Mouse (Mus musculus): Measurements from ENCODE around the gene Ehbp1.

Gene Ehbp1

DNA sequence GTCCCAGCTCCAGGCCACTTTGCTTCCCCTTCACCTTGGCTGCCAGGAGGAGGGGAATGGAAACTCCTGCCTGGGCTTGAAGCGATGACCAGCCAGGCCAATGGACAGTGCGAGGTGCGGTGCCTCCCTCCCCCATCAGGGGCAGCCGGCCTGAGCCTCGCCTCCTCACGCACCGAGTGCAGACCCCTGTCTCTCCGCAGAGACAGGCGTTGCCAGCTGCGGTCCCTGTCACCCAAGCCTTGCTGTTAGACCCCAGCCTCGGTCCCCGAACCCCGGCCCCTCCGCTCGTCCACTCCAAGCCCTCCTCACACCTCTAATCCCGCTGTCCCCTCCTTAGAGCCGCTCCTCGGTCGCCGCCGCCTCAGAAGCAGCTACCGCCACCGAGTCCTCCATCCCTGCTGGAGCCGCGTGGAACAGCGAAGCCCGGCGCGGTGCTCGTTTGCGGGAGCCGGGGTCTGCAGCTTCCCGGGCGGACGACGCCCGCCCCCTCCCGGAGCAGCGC, 55.7 kb downstream of the Ehbp1 start:
- no peak for DNase-seq (ENCODE audit: low read depth, low spot score)

DNA sequence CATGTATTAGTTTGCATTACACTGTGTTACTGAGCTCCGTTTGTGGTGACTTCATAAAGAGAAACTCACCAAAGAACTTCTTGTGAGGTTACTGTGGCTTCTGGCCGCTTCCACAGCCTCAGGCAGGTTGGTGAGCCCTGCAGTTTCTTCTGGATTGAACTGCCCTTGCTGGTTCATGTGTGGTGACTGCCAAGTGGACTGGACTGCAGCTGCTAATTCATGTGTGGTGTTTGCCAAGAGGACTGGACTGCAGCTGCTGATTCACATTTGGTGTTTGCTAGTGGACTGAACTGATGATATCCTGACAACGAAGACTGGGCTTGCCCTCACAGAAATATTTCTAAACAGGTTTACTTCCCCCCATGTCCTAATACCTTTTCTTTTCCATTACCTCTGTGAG, 65.4 kb downstream of the Ehbp1 start:
- DNase-seq (ENCODE audit: low read depth, low spot score) = no peak

DNA sequence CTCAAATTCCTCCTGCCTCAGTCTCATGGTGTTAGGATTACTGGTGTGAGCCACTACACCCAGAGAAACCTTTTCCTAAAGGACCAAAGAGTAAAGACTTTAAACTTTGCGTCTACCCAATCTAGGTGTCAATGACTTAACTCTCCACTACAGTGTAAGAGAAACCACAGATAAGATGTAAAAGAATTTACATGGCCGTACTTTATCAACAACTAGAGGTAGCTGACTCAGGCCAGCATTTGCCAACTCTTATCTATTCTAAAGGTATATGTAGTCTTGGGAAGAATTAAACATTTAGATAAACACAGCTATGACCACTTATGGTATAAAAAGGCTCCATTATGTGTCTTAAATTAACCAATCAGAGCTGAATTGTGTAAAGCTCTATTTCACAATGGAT, 67.9 kb downstream of the Ehbp1 start:
- no peak for DNase-seq (ENCODE audit: low read depth, low spot score)

DNA sequence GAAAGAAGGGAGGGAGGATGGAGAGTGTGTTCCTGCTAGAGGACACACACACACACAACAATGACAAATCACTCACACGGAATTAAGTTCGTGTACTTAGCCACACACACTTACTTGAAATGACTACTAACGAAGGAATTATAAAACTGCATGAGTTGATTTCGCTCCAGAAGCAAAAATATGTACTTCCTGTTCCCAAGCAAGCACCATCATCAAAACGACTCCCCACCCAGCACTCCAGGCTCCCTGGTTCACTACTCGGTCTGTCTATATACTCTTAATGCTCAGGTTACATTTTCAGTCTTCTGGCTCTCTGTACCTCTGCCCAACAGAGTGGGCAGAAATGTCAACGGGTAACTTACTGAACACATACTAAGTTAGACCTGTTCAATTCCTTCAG, 68.7 kb downstream of the Ehbp1 start:
- no peak for DNase-seq (ENCODE audit: low read depth, low spot score)

DNA sequence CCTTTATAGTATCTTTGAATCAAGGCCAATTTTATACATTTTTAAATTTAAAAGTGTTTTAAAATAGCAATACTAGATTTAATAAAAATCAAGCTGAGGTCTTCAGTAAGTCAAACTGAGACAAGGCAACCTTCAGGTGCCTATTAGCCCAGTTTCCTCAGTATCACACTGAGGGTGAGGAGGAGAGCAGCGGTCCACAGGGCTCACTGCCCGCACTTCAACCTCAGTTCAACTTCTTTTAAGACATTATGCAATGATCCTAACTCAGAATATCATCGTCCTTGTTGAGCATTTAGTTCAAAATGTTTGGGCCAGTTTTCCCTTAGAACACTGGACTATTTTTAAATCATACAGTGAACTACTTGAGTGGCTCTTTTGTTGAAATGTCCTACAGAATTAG, 70.2 kb downstream of the Ehbp1 start:
- DNase-seq (ENCODE audit: low read depth, low spot score) = no peak

DNA sequence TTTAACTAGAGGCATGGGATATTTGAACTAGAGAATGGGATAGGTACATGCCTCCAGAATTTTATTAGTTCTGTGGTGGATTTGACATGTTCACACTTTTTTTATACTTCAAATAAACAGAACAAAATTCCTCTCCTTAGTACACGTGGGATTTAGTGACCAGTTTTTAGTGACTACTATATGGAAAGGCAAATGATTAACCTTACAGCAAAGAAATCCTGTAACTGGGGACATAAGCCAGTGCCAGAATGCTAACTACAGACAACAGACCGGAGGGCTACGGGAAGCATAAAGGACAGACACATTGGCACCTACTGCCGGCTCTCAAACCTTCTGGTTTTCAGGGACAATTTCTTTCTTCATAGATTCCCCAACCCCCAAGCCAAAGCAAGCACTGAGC, 72.4 kb downstream of the Ehbp1 start:
- no peak for DNase-seq (ENCODE audit: low read depth, low spot score)

DNA sequence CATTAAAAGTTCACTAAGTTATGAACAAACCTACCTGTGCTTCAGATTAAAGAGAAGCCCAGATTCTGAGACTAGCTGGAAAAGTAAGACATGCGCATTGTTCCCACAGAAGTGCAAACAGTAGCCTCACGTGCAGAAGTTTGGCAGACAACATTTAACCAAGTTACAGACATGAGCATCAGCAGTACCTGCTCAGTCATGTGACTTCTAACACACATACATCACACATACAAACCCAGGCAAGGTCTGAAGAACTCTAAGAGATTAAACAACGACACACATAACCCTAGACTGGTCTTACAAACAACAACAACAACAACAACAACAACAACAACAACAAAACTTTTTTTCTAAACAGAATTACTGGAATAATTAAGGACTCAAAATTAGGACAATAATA, 72.9 kb downstream of the Ehbp1 start:
- no peak for DNase-seq (ENCODE audit: low read depth, low spot score)

DNA sequence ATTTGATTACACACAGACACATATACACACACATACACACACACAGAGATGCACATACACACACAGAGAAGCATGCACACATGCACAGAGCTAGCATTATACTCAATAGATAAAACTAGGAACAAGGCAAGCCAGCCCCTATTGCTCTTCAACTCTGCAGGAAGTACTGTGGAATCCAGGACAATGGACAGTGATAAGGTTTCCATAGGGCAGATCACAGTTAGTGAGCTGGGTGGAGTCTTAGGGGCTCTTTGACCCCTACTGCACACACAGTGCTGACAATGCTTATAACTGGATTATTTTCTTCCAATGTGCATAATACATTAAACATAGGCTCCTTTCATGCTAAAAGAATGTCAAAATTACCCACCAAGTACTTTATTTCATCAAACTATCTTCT, 75.1 kb downstream of the Ehbp1 start:
- DNase-seq (ENCODE audit: low read depth, low spot score) = no peak

DNA sequence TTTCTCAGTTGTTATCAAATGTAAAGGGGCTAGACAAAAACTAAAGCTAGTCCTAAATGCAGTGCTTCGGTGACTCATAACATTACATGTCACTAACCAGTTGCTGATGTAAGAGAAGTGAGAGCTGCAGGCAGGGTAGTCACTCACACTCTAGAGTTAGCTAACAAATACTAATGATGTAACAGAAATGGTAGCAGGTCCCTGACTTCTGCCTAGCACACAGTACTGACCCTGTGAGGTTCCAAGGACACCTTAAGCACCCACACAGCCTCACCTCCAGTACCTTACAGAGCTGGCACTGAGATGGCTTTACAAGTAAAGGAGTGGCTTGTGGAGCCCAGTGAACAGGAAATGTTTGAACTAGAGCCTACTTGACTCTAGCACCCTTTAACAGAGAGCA, 86.7 kb downstream of the Ehbp1 start:
- no peak for DNase-seq (ENCODE audit: low read depth, low spot score)

DNA sequence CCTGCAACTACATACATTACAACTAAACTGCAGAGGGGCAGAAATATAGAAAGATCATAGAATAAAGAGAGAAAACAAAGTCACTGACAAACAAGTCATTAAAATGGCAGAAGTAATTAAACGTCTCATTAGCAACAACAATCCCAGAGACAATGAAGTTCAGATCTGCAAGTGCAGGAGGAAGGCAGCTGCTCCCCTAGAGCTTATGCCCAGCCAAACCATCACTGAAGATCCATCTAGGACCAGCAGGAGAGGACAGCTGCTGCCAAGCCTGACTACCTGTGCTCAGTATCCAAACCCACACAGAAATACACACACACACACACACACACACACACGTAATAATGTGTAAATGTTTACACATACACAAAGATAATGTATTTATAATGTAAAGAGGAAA, 92.7 kb downstream of the Ehbp1 start:
- no peak for DNase-seq (ENCODE audit: low read depth, low spot score)

DNA sequence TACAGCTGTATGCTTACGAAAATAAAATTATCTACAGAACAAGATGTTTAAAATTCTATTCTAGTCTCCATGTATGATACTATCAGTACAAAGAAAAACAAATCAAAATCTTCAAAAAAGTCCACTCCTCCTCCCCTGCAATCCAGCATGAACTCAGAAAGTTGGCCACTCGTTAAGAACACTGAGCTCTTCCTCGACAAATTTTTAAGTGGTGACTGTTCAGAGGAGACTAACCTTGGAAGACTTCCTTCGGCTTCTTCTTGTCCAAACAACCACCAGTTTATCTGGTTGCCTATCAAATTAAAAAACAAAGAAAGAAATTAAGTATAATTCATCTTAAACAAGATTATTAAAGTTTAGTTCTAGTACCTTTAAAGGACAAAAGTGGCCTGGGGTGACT, 94.4 kb downstream of the Ehbp1 start:
- DNase-seq (ENCODE audit: low read depth, low spot score) = no peak

DNA sequence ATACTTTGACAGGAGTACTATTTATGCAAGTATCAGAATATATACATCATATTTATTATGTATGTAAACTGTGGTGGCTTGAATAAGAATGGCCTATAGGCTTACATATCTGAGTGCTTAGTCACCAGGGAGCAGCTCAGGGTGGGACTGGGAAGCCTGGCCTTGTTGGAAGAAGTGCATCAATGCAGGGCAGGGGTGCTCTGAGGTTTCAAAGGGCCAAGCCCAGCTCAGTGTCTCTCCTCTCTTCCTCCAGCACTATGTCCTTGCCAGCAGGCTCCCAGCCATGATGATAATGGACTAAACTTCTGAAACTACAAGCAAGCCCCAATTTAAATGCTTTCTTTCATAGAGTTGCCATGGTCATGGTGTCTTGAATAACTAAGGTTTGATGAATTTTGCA, 95.0 kb downstream of the Ehbp1 start:
- DNase-seq (ENCODE audit: low read depth, low spot score) = no peak

DNA sequence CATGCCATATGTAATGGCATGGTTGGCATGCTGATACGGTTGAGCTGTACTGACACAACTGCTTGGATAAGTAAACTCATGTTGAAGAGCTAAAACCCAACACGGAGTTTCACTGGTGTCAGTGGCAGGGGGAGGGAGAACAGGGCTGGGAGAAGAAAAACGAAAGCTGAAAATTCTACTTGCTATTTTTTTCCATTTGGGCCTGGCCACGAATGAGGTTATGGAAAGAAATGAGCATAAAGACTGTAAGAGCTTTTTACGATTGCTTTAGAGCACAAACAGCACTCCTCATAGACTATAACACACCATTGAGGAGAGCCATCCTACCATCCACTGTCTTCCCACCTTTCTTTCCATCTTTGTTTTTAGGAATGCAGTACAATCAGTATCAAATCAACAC, 106.5 kb downstream of the Ehbp1 start:
- no peak for DNase-seq (ENCODE audit: low read depth, low spot score)

DNA sequence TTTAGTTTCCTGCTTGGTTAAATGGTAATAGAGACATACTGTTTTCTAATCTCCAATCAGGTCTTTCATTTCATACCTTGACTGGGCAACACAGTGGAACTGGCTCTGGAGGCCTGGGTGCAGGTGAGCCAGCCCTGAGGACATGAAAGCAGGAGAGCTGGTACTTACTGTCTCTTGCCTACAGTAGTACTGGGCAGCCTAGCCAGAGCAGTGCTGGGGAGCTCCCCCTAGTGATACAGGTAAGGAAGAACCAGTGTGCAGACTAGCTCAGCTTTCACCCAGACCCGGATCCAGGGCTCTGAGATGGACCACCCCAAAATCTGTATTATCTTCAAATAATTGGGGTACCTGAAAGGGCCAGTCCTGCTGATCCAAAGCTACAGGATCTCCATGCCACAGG, 107.4 kb downstream of the Ehbp1 start:
- no peak for DNase-seq (ENCODE audit: low read depth, low spot score)

DNA sequence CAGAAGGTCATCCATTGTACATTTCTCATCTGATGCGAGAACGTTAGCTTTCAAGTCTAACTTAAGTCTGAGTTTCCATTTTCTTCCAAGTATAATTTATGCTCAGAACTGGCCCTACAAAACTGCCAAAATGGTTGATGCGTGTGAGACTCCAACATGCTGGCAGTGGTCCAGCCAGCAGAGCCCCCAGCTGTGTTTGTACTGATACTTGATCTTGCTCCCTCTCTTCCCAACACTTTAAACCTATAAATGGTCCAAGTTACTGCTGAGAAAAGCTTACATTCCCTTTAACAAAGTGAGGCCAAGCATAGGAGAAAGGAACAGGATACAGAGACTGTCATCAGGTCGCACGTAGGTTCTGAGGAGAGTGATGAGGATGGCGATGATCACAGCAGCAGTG, 111.2 kb downstream of the Ehbp1 start:
- DNase-seq (ENCODE audit: low read depth, low spot score) = no peak

DNA sequence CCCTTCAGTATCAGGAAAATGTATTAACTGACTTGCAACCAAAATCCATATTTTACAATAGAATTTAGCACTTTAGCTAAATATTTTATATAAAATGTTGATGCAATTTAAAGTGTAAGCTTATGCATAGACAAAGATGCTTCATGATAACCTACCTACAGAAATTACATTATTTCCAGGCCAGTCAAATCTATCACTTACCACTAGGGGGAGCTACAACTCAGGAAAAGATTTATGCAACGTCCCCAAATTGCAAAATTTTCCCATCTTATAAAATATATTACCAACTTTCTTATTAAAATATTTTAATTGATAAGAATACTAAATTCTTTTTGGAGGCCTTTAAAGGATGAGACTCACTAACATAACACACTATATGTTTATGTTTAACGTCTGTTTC, 116.5 kb downstream of the Ehbp1 start:
- DNase-seq (ENCODE audit: low read depth, low spot score) = no peak

DNA sequence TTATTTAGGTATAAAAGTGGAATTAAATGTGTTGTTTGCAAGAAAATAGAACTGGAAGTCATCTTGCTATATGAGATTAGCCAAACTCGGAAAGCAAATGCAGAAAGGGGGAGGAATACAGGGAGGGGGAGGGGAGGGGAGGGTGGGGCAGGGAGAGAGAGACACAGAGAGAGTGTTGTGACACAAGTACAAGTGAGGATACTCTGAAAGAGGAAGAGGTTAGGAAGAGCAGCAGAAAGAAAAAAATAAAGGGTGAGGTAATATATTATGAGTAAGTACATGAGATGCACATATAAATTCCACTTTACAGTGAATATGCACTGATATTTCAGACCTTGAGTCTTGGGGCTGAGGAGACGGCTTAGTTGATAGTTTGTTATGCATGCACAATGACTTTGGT, 123.9 kb downstream of the Ehbp1 start:
- no peak for DNase-seq (ENCODE audit: low read depth, low spot score)

DNA sequence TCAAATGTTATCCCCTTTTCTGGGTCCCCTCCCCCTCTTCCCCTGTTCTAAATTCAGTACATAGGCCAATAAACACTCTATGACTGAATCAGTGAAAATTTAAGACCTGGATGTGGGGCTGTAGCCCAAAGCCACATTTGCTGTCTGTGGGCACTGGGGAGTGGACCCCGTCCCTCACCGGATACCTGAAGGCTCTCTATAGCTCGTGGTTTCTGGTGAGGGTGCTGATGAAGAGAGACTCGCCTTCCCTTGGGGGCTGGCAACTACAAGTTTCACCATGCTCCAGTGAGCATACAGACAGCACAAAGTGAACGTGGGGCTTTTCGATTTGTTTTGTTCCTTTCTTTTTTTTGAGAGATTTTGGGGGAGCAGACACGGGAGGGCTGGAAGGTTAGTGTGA, 125.2 kb downstream of the Ehbp1 start:
- DNase-seq (ENCODE audit: low read depth, low spot score) = no peak

DNA sequence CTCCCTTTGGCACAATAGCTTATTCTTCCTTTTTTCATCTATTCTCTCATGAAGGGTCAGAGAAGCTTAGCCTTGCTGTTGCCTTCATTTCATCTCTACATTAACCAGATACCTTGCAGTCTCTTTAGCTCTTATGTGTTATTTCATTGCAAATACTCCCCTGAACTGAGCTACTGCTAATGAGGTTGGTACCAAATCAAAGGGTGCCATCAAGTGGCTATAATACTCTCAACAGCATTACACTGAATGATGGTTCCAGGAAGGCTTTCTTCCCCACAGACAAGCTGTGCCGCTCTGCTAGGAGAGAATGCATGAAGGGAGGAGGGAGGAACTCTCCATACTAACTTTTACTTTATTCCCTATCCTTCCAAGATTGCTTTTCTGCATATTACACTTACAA, 135.5 kb downstream of the Ehbp1 start:
- DNase-seq (ENCODE audit: low read depth, low spot score) = no peak

DNA sequence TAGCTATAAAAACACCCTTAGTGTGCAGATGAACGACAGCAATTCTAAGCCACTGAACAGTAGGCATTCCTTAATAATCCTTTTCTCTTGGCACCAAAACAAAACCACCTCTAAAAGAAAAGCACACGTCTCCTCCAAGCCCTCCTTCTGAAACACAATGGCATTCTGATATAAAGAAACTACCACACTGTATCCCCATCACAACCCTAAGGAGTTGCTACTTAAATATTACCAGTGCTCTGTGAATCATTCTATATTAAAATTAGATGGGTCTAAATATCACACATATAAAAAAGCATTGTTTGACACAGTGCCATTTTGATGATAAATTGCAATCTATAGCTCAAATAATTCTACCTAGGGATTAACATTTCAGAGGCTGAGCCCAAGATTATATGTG, 135.9 kb downstream of the Ehbp1 start:
- DNase-seq (ENCODE audit: low read depth, low spot score) = no peak

DNA sequence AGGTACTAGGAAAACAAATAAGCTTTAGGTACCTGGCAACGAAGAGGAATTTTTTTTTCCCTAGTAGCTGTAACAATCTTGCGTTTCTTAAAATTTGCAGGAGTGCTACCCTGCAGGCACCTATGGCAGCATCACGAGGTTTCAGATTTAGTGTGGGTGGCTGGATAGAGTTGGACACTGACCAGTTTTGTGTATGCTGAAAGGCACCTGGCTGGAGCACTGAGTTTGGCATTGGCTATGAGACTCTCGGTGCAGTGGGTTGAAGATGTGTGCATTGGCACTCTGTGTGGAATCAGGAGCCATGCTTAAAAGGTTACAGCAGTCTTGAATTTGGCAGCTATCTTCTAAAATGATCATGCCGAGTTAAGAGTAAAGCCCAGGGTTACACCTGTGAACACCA, 138.7 kb downstream of the Ehbp1 start:
- DNase-seq (ENCODE audit: low read depth, low spot score) = no peak

DNA sequence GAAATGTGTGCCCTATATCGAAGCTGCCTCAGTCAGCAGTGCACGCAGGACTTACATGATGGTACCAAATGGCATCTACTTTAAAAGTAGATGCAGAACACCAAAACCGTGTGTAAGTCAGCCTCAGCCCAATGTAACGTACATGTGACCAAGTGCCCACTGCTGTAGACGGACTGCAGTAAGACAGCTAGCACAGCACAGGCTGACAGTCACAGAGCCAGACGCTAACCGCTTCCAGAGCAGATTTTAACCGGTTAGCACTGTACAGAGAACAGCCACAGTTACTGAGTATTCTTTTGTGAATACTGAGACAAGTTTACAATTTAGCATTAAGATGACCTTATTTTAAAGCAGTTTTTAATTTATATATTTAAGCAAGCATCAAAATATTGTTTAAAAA, 141.0 kb downstream of the Ehbp1 start:
- no peak for DNase-seq (ENCODE audit: low read depth, low spot score)

DNA sequence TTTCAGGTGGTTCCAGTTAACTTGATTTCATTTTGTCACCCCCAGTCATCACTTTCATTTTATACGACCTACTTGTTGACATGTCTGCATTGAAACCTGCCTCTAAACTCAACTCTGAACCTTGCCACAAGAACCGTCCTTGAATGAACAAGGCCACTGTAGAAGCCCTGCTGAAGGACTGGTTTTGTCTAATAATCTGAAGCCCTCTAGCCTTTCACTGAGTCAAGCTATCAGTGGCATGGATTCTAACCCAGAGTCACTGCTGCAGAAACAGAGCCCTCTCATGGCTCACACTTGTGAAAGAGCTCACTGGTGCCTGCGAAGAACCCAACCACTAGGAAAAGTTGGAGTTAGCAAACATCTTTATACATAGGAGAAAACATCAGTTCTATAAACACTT, 142.2 kb downstream of the Ehbp1 start:
- no peak for DNase-seq (ENCODE audit: low read depth, low spot score)

DNA sequence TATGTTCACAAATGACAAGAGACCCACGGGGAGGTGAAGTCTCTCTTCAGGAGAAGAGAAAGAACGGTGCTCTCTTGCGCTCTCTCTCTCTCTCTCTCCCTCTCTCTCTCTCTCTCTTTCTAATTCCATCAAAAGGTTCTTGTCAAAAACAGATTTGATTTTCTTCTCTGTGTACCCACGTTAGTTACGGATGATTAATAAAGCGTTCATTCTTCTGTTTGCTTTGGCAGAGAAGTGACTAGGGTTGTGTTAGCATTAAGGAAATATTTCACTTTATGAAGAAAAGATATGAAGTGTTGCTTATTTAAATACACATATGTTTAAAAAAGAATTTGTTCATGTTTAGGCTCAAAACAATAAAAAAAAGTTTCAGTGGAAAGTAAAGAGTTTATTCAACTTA, 143.7 kb downstream of the Ehbp1 start:
- DNase-seq (ENCODE audit: low read depth, low spot score) = no peak

DNA sequence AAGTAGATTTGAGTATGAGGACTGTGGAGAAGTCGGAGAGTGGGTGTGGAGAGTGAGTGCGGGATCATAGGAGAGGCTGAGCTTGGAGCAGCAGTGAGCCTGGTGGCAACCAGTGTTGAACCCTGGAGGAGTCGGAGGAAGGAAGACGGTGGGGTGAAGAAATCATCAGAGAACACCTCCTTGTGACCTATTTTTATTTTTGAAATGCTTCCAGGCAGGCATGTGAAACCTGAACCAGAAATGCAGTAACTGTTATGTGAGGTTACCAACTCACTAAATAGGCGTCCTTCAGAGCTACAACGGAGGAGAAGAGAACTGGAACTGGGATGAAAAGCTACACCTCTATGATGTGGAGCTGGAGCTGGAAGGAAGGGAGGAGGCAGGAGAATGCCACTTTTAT, 144.2 kb downstream of the Ehbp1 start:
- no peak for DNase-seq (ENCODE audit: low read depth, low spot score)
